Mouse (Mus musculus): ENCODE measurements around the gene Defb23.

The Defb23 gene

GRCm38 (mm10) chr2:152436983-152437860 is 27.2 kb downstream of the Defb23 start:
- DNase-seq (ENCODE audit: low read depth): peak; percentile 86

DNA sequence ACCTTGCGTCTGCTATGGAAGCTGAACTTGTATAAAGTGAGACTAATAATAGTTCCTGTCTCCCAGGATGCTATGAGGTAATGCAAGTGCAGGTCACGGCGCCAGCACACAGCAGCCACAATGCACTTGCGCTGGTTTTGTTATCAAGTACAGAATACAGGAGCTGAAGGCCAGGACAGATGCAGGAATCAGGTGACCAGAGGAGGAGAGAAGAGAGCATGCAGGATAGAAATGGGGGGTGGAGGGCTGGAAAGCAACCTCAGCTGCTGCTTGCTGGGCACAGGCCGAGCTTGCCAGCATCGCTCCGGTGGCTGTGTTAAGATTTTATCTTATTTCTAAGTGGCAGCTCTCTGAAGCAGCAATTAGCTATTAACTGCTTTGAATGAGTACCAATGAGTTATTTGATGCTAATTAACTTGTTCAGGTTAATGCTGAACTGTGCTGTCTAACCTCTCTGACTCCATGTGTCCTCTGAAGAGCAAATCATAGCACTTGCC is 28.0 kb downstream of the Defb23 start:
- no peak for DNase-seq (ENCODE audit: low read depth)

DNA sequence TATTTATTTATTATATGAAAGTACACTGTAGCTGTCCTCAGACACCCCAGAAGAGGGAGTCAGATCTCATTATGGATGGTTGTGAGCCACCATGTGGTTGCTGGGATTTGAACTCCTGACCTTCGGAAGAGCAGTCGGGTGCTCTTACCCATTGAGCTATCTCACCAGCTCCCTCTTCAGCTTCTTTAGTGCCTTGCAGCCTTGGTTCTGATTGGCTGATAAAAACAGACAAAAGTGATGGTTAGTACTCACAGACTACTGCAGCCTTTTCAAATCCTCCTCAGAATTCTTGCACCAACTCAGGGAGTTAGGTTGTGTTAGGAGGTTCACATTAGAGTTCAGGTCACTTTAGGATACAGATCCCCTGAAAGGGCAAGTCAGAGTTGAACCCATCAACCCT is 35.9 kb downstream of the Defb23 start:
- DNase-seq (ENCODE audit: low read depth): peak; percentile 27

DNA sequence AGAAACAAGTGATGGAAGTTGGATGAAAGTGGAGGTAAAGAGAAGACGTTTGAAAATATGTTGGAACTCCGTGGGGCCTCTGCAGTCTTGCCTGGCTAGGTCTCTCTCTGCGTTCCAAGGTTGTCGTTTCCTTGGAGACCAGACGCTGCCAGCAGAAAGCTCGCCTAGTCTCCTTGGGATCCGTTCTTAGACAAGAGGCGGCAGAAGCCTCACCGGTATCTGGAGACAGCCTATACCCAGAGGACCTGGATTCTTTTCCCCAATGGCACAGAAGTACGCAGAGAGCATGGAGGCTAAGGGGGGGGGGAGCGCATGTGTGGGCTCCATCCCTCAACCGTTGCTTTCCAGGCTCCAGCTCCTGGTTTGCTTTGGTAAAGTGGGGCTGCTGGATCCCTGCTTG is 36.9 kb downstream of the Defb23 start:
- DNase-seq (ENCODE audit: low read depth): no peak

DNA sequence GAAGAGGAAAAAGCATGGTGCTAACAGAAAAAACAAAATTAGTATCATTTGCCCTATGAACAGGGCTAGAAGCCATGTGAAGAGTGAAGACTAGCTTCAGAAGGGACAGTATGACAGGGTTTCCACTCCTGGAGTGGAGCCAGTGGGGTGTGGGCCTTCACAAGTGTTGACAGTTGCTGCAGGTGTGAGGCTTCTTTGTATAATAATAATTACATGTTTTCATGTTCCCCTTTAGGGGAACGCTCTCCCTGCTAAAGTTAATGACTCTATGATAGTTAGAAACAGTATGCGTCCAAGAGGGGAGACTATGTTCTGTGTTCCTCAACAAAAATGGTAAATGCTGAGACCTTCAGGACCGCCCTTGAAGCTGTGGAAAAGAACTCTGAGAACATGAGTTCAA is 48.6 kb downstream of the Defb23 start:
- no peak for DNase-seq (ENCODE audit: low read depth)

DNA sequence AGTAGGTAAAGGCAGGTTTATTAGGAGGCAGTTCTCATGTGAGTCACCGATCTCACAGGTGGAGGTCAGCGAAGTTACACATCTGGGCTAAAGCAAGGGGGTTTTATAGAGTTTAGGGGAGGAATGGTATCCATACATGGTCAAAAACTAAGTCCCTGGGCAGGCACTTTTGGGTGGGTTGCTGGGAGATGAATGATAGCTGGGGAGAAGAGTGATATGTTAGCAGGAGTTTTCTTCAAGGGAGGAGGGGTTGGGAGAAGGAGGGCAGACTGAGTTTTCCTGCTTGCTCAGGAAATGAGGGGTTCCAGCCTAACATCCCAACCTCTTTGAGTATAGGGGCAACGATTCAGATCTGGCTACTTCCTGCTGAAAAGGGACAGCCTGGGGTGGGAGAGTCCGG is 49.1 kb downstream of the Defb23 start, which contains the start of gene 6820408C15Rik:
Gene 6820408C15Rik, plus strand, starts transcription at position 301 of the 400 bp plus-strand sequence.
- DNase-seq (ENCODE audit: low read depth): no peak

DNA sequence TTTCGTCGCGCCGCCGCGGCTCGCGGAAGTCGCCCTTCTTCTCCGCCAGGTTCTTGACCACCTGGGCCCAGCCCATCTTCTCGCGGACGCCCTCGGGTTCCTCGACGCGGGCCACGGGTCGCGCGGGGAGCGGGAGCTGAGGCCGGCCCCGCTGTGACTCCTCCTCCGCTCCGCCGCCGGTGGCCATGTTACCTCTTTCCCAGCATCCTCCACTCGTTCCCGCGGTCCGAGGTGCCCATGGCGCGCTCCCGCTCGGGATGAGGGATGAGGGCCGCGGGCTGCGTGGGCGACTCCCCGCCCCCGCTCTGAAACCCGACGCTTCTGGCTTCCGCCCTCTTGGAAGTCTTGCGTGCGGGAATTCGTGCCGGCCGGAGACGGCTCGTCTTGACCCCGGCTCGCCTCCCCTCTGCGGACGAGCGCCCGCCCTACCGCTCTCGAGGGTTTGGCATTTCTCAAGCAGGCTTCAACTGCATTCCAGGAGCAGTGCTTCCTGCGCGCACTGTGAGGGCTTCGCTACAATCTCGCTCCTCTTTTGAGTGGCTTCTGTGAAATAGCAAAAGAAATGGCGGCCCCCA is 49.7 kb downstream of the Defb23 start, which contains the start of gene Zcchc3:
Gene Zcchc3, minus strand, starts transcription at position 437 of the 575 bp plus-strand sequence.
- DNase-seq (ENCODE audit: low read depth): no peak

DNA sequence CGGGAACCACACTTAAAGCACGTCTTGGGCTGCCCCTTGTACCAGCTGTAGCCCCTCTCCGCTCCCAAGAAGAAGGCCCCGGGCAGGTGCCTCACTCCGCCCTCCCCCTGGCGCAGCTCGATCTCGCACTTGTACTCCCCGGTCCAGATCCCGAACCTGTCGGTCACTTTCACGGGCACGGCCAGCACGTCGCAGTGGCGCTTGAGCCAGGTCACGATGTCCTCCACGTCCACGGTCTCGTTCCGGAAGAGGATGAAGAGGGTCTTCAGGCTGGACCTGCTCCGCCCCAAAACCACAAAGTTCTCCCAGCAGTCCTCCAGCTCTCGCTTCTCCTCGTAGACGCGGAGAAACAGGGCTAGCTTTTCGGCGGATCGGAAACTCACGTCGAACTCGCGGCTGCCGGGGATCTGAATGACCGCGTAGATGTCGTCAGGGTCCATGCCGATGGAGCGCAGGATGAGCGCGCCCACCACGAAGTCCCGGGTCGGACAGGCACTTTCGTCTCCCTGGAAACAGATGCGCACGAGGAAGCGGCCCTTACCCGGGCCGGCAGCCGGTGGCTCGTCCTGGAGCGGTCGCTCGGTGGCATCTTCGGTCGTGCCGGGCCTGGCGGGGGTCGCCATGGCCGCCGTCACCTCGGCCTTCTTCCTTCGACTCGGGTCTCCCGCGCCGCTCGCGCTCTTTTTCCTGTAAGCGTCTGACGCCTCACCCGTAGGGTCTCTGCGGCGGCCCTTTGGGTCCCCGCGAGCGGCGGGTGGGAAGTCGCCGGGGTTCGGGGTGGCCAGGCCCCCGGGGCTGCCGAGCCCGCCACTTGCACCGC is 50.4 kb downstream of the Defb23 start:
- DNase-seq (ENCODE audit: low read depth): no peak

GRCm38 (mm10) chr2:152413158-152413764 is 51.2 kb downstream of the Defb23 start:
- no peak for DNase-seq (ENCODE audit: low read depth)

DNA sequence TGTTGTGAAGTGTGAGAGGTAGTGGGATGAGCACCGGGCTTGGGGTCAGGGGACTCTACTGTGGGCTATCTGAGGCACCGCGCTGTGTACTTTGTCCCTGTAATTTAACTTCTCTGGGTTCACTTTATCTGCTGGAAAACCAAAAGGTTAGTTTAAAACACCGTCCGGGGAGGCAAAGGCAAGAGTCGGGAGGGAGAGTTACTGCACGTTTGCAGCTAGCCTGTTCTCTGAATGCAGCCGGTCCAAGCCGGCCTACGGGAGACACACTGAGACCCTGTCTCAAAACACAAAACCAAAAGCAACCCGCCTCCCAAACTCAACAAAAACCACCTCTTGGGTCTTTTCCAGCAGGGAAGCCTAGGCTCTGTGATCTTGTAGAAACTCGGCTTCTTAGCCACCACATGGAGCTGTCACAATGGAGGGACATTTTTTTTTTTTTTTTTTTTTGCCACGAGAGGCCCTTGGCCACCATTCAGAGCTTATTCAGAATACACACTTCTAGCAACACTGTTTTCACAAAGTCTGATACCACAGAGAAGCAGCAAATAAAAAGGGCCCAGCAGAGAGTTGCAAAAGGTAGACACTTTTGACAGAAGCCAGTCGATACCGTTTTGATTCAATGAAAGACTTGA is 51.8 kb downstream of the Defb23 start:
- DNase-seq (ENCODE audit: low read depth): no peak

GRCm38 (mm10) chr2:152411471-152411870 is 52.9 kb downstream of the Defb23 start:
- DNase-seq (ENCODE audit: low read depth): no peak

DNA sequence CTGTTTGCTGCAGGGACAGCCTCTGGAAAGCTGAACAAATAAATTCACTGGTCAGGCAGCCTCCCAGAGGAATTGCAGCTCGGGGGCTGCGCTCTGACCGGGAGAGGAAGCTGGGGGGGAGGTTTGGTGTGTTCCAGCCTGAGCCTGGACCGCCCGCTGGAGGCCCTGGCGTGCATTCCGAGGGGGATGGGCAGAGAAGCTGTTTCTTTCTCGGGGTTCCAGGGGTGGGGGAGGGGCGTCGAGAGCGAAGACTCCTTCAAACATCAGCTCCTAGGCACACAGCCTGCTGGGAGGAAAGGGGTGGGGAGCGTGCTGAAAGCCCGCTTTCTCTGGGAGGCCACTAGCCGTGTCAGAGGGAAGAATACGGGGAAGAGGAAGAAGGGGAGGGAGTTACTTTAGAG is 53.4 kb downstream of the Defb23 start:
- no peak for DNase-seq (ENCODE audit: low read depth)

- no peak for DNase-seq (ENCODE audit: low read depth)
Observed at GRCm38 (mm10) chr2:152409781-152410180, 54.6 kb downstream of the Defb23 start.
